Mouse (Mus musculus): ENCODE results near the gene Prss21.
"Not testable (repeated sequence)": the region's sequence is repeated elsewhere in the genome, so short reads cannot be mapped to it uniquely, and the experiment has no call there.

The Prss21 gene

GRCm38 (mm10) chr17:23857913-23858312 is 9.9 kb upstream of the Prss21 start:
- no peak for DNase-seq (ENCODE audit: extremely low spot score, low spot score)

GRCm38 (mm10) chr17:23862926-23863325 is 4.9 kb upstream of the Prss21 start:
- DNase-seq (ENCODE audit: extremely low spot score, low spot score): no peak

GRCm38 (mm10) chr17:23868513-23868912 is 657 bp downstream of the Prss21 start:
- no peak for DNase-seq (ENCODE audit: extremely low spot score, low spot score)

GRCm38 (mm10) chr17:23873884-23874856 is 6.3 kb downstream of the Prss21 start:
- DNase-seq (ENCODE audit: extremely low spot score, low spot score): peak; percentile 53

GRCm38 (mm10) chr17:23876741-23877140 is 8.9 kb downstream of the Prss21 start:
- no peak for DNase-seq (ENCODE audit: extremely low spot score, low spot score)

GRCm38 (mm10) chr17:23877166-23877565 is 9.3 kb downstream of the Prss21 start:
- DNase-seq (ENCODE audit: extremely low spot score, low spot score): no peak

GRCm38 (mm10) chr17:23880576-23880975 is 12.7 kb downstream of the Prss21 start, which contains the start of the genes Dcpp1 and Dcpp2:
Gene Dcpp1, plus strand, starts transcription at chr17:23880876.
Gene Dcpp2, plus strand, starts transcription at chr17:23880880.
- not testable (repeated sequence) for DNase-seq (ENCODE audit: extremely low spot score, low spot score)

GRCm38 (mm10) chr17:23917158-23917557 is 49.3 kb downstream of the Prss21 start, which contains the start of gene Dcpp3:
Gene Dcpp3, plus strand, starts transcription at chr17:23917458.
- DNase-seq (ENCODE audit: extremely low spot score, low spot score): not testable (repeated sequence)
